Mouse (Mus musculus): ENCODE measurements around the gene Arhgef26.

- TF ChIP-seq CTCF (IDR thresholded peaks at IDR 0.05; ENCODE audit: borderline replicate concordance, insufficient read depth, low read depth, low read length) (no peak), POLR2A (IDR thresholded peaks at IDR 0.05; ENCODE audit: borderline replicate concordance, insufficient read depth, low read length) (no peak)
Observed at GRCm38 (mm10) chr3:62324708-62325107, 13.4 kb upstream of the Arhgef26 start.

Data from cerebellum, adult 2 months (tissue).